Mouse (Mus musculus) cerebellum, adult 2 months (tissue): ENCODE measurements at regions not wholly inside any gene's neighbourhood (a gene's known extent, or its start where the extent isn't known, plus 50 kb on each side); places are given as distances from the start of the nearest gene placed in this dataset.

Experiments used
- CTCF ChIP-seq: fragments of 200-500 bp; IDR thresholded peaks from 2 replicates; pipeline ENCODE4 v1.5.1; 2011; ENCODE audit warnings: low read depth, mild to moderate bottlenecking, control low read depth, low read length, moderate library complexity, borderline replicate concordance; ENCODE audit not compliant: insufficient read depth
- POLR2A ChIP-seq: fragments of 200-500 bp; IDR thresholded peaks from 2 replicates; pipeline ENCODE4 v1.6.1; 2011; ENCODE audit warnings: low read length, control low read depth, borderline replicate concordance; ENCODE audit not compliant: insufficient read depth

- TF ChIP-seq CTCF: no peak
- TF ChIP-seq POLR2A: no peak
These were observed 194.9 kb upstream of the Ppp2r2d start for GRCm38 (mm10) chr7:138650946-138651345.
